Mouse (Mus musculus) CH12.LX (cell line): Measurements from ENCODE around the gene Olfr716. TPM values are rescaled to one million over a fixed set of nuclear protein-coding genes. Genes with fewer than 3 reads are reported as not detected.
A peak's percentile ranks its signal among the peaks of the same experiment; 100 is the strongest.

Experiments used
- DNase-seq: peaks from one replicate; pipeline ENCODE4 v3.0.0-alpha.2; 2013; ENCODE audit errors: extremely low read depth
- H3K27ac ChIP-seq: 2 replicates; pipeline ENCODE4 v1.5.1; 2012; ENCODE audit warnings: low read depth, mild to moderate bottlenecking, control low read depth, moderate library complexity; ENCODE audit not compliant: insufficient read depth
- H3K27me3 ChIP-seq: replicated peaks from 2 replicates; pipeline ENCODE3; 2012; ENCODE audit warnings: inconsistent platforms
- H3K36me3 ChIP-seq, 2 experiments: replicated peaks in 1 of 2; 2 replicates each; pipeline versions ENCODE3 to v1.6.1; 2012; ENCODE audit warnings: inconsistent platforms in 1 of 2, low read length in 1 of 2, mild to moderate bottlenecking in 1 of 2, mixed read lengths in 1 of 2, moderate library complexity in 1 of 2; ENCODE audit not compliant: control insufficient read depth in 1 of 2, insufficient read depth in 1 of 2
- H3K4me1 ChIP-seq, 2 experiments: 2 replicates each; pipeline ENCODE4 v1.6.1; 2012; ENCODE audit warnings: inconsistent platforms in 1 of 2, moderate library complexity in 1 of 2; ENCODE audit not compliant: insufficient read depth in 2 of 2, control insufficient read depth in 1 of 2
- H3K4me2 ChIP-seq: 2 replicates; pipeline ENCODE4 v1.6.1; 2012; ENCODE audit warnings: low read depth, mild to moderate bottlenecking, control low read depth; ENCODE audit not compliant: poor library complexity, insufficient read depth, severe bottlenecking
- H3K4me3 ChIP-seq, 3 experiments: fragments of 150-350 bp in 1 of 3; sonication (generic) in 1 of 3; replicated peaks in 1 of 3; 2 replicates each; pipeline versions ENCODE3 to v1.5.1; 2011 to 2012; ENCODE audit warnings: low read depth in 2 of 3, low read length in 2 of 3, mild to moderate bottlenecking in 2 of 3, moderate library complexity in 2 of 3, control low read depth in 1 of 3, improper control_type of control experiment in 1 of 3, inconsistent platforms in 1 of 3, mixed read lengths in 1 of 3; ENCODE audit not compliant: poor library complexity in 1 of 3
- H3K79me2 ChIP-seq: replicated peaks from 2 replicates; pipeline ENCODE4 v1.6.1; 2012; ENCODE audit warnings: mild to moderate bottlenecking, moderate library complexity; ENCODE audit not compliant: control insufficient read depth, poor library complexity, insufficient read depth, severe bottlenecking; ENCODE audit errors: extremely low read depth
- H3K9ac ChIP-seq: 2 replicates; pipeline ENCODE4 v1.6.1; 2012; ENCODE audit warnings: low read depth, mild to moderate bottlenecking, control low read depth, moderate library complexity; ENCODE audit not compliant: insufficient read depth
- H3K9me3 ChIP-seq: replicated peaks from 2 replicates; pipeline ENCODE3; 2012; ENCODE audit warnings: low read length, inconsistent platforms, mixed read lengths
- CTCF ChIP-seq, 2 experiments: IDR thresholded peaks in 1 of 2; conservative IDR thresholded peaks in 1 of 2; 2 replicates each; pipeline ENCODE4 v1.5.1; 2011 to 2012; ENCODE audit warnings: low read depth in 2 of 2, low read length in 2 of 2, improper control_type of control experiment in 1 of 2, inconsistent platforms in 1 of 2, mild to moderate bottlenecking in 1 of 2, moderate library complexity in 1 of 2
- IRF4 ChIP-seq: IDR thresholded peaks from 2 replicates; pipeline ENCODE4 v1.6.1; 2014; ENCODE audit warnings: low read depth, mild to moderate bottlenecking, inconsistent platforms, low read length, improper control_type of control experiment
- MAX ChIP-seq: IDR thresholded peaks from 2 replicates; pipeline ENCODE4 v1.6.1; 2011; ENCODE audit warnings: low read length, improper control_type of control experiment
- RAD21 ChIP-seq: IDR thresholded peaks from 2 replicates; pipeline ENCODE4 v1.6.1; 2011; ENCODE audit warnings: low read depth, mild to moderate bottlenecking, low read length, improper control_type of control experiment, moderate library complexity
- TCF12 ChIP-seq: IDR thresholded peaks from 2 replicates; pipeline ENCODE4 v1.6.1; 2014; ENCODE audit warnings: low read depth, mild to moderate bottlenecking, inconsistent platforms, low read length, improper control_type of control experiment
- dilution Hi-C: fragments of 300-500 bp; cut with MboI; formaldehyde crosslinking; loops from 2 replicates; pipeline ENCODE4 v1.14.3; 2020; ENCODE audit warnings: low sequenced_read_pairs; ENCODE audit not compliant: extremely low pct_unique_long_range_greater_than_20kb, extremely low pct_ligation_motif_present
- in situ Hi-C: fragments of 300-500 bp; cut with MboI; formaldehyde crosslinking; loops from 3 replicates; pipeline ENCODE4 v1.14.3; 2019; ENCODE audit warnings: low sequenced_read_pairs, low pct_ligation_motif_present, low pct_unique_long_range_greater_than_20kb, mixed read lengths
- polyA plus RNA-seq: library from polyadenylated mRNA; unstranded; fragments of >175 nt; gene quantifications from 2 replicates; pipeline ENCODE4 v1.2.1, GENCODE M21; 2012; ENCODE audit warnings: low read depth; ENCODE audit not compliant: insufficient read length
- total RNA-seq, 2 experiments: library from RNA; depleted of rRNA; stranded (reverse); fragments of 300-350 nt in 1 of 2; fragments of >200 nt in 1 of 2; gene quantifications; 2 replicates each; pipeline ENCODE4 v1.2.3; 2012 to 2014

The Olfr716 gene
- total and polyA plus RNA-seq, 3 experiments: not detected

DNA sequence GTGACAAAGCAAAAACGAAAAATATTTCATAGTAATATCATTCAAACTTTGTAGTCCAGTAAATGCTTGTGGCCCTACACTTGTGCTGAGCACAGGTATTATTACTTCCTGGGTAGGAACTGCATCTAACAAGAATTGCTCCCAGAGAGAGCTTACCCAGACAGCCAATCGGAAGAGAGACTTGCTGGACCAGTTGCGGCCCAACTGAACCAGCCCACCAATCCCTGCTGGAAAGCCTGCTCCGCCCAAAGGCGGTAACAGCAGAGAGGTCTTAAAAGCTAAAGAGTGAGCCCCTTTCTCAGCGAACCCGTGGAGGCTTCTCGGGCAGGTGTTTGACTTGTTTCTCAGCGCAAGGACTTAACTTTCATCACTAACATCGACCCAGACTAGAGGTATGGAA lies 28.6 kb downstream of the Olfr716 start, which contains the start of gene Nlrp14:
Gene Nlrp14, plus strand, starts transcription at position 301 of the 400 bp plus-strand sequence.
- H3K27ac ChIP-seq: no peak within 1 kb of the TSS
- no peaks in the 10 kb centered on the region for H3K36me3 ChIP-seq
- H3K9me3 ChIP-seq: no peaks in the 10 kb centered on the region
- TF ChIP-seq MAX: no peak
- no peak for TF ChIP-seq CTCF (conservative IDR thresholded peaks at IDR 0.05 in 1 of 2, IDR thresholded peaks at IDR 0.05 in 1 of 2; ENCODE audit: low read depth in 2 of 2, low read length in 2 of 2)
- no peak for TF ChIP-seq TCF12
- peaks cover 4% of the 10 kb centered on the region for H3K27me3 ChIP-seq
- dilution Hi-C loops (no loop called here), in situ Hi-C loops (no loop called here)
- H3K4me2 ChIP-seq: no peak within 1 kb of the TSS
- no peak within 1 kb of the TSS for H3K9ac ChIP-seq
- no peak within 1 kb of the TSS for H3K4me3 ChIP-seq
- no peaks in the 10 kb centered on the region for H3K79me2 ChIP-seq
- no peak for DNase-seq
- H3K4me1 ChIP-seq: no peaks in the 10 kb centered on the region

DNA sequence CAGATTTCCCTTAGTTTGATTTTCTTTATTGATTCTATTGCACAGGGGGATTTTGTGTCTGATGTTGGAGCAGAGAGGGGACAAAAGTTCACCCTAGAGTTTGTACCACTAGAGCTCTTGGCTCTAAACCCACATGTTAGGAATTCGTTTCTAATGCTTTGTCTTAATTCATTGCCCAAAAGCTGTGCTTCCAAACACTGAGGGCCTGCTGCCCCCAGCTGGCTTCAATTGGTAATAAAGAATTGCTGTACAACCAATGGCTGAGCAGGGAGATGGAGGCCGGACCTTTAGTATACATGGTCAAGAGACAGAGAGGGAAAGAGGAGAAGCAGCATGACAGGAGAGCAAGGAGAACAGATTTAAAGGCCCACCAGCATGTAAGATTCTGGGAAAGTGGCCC lies 42.3 kb downstream of the Olfr716 start:
- TF ChIP-seq RAD21 (peak; percentile 60), CTCF (conservative IDR thresholded peaks at IDR 0.05 in 1 of 2, IDR thresholded peaks at IDR 0.05 in 1 of 2; ENCODE audit: low read depth in 2 of 2, low read length in 2 of 2) (peak in 1 of 2 experiments; percentile 59; a peak in 2 of 4 replicates), IRF4 (no peak)
- Histone ChIP-seq H3K9me3 (no peaks in the 10 kb centered on the region), H3K9ac (no peak overlapping the region), H3K27me3 (no peaks in the 10 kb centered on the region), H3K36me3 (no peaks in the 10 kb centered on the region), H3K4me3 (no peak overlapping the region), H3K4me2 (no peak overlapping the region), H3K79me2 (no peaks in the 10 kb centered on the region), H3K27ac (no peak overlapping the region), H3K4me1 (no peaks in the 10 kb centered on the region)
- in situ Hi-C loops (no loop called here), dilution Hi-C loops (no loop called here)
- DNase-seq: peak; percentile 11

Other genes starting within 250 kb of the Olfr716 start
- gene Olfr707, start 237.1 kb upstream of the Olfr716 start, total RNA-seq (2012; rRNA removed): not detected in 2 replicates
- gene Olfr707, start 237.1 kb upstream of the Olfr716 start, total RNA-seq (2014; rRNA removed): not detected in 2 replicates
- not detected in 2 replicates for gene Olfr707, start 237.1 kb upstream of the Olfr716 start, polyA plus RNA-seq
- not detected in 2 replicates for gene Olfr1532-ps1, start 230.3 kb upstream of the Olfr716 start, total RNA-seq (2012; rRNA removed)
- gene Olfr1532-ps1, start 230.3 kb upstream of the Olfr716 start, total RNA-seq (2014; rRNA removed): not detected in 2 replicates
- gene Olfr1532-ps1, start 230.3 kb upstream of the Olfr716 start, polyA plus RNA-seq: not detected in 2 replicates
- not detected in 2 replicates for gene Olfr709-ps1, start 206.1 kb upstream of the Olfr716 start, total RNA-seq (2012; rRNA removed)
- not detected in 2 replicates for gene Olfr709-ps1, start 206.1 kb upstream of the Olfr716 start, total RNA-seq (2014; rRNA removed)
- gene Olfr709-ps1, start 206.1 kb upstream of the Olfr716 start, polyA plus RNA-seq: not detected in 2 replicates
- gene Olfr710, start 190.0 kb upstream of the Olfr716 start, total RNA-seq (2012; rRNA removed): not detected in 2 replicates
- gene Olfr710, start 190.0 kb upstream of the Olfr716 start, total RNA-seq (2014; rRNA removed): not detected in 2 replicates
- gene Olfr710, start 190.0 kb upstream of the Olfr716 start, polyA plus RNA-seq: not detected in 2 replicates
- not detected in 2 replicates for gene Olfr6, start 174.4 kb upstream of the Olfr716 start, total RNA-seq (2012; rRNA removed)
- not detected in 2 replicates for gene Olfr6, start 174.4 kb upstream of the Olfr716 start, total RNA-seq (2014; rRNA removed)
- gene Olfr6, start 174.4 kb upstream of the Olfr716 start, polyA plus RNA-seq: not detected in 2 replicates
- gene Olfr711, start 162.9 kb upstream of the Olfr716 start, total RNA-seq (2012; rRNA removed): not detected in 2 replicates
- not detected in 2 replicates for gene Olfr711, start 162.9 kb upstream of the Olfr716 start, total RNA-seq (2014; rRNA removed)
- gene Olfr711, start 162.9 kb upstream of the Olfr716 start, polyA plus RNA-seq: not detected in 2 replicates
- gene Olfr2, start 132.3 kb upstream of the Olfr716 start, total RNA-seq (2012; rRNA removed): not detected in 2 replicates
- not detected in 2 replicates for gene Olfr2, start 132.3 kb upstream of the Olfr716 start, total RNA-seq (2014; rRNA removed)
- not detected in 2 replicates for gene Olfr2, start 132.3 kb upstream of the Olfr716 start, polyA plus RNA-seq
- gene Olfr713, start 107.2 kb upstream of the Olfr716 start, total RNA-seq (2012; rRNA removed): not detected in 2 replicates
- gene Olfr713, start 107.2 kb upstream of the Olfr716 start, total RNA-seq (2014; rRNA removed): not detected in 2 replicates
- not detected in 2 replicates for gene Olfr713, start 107.2 kb upstream of the Olfr716 start, polyA plus RNA-seq
- gene Olfr714, start 67.3 kb upstream of the Olfr716 start, total RNA-seq (2012; rRNA removed): not detected in 2 replicates
- not detected in 2 replicates for gene Olfr714, start 67.3 kb upstream of the Olfr716 start, total RNA-seq (2014; rRNA removed)
- not detected in 2 replicates for gene Olfr714, start 67.3 kb upstream of the Olfr716 start, polyA plus RNA-seq
- gene Olfr17, start 45.1 kb upstream of the Olfr716 start, total RNA-seq (2012; rRNA removed): not detected in 2 replicates
- gene Olfr17, start 45.1 kb upstream of the Olfr716 start, total RNA-seq (2014; rRNA removed): not detected in 2 replicates
- not detected in 2 replicates for gene Olfr17, start 45.1 kb upstream of the Olfr716 start, polyA plus RNA-seq
- not detected in 2 replicates for gene Olfr715b, start 28.0 kb upstream of the Olfr716 start, total RNA-seq (2012; rRNA removed)
- gene Olfr715b, start 28.0 kb upstream of the Olfr716 start, total RNA-seq (2014; rRNA removed): not detected in 2 replicates
- not detected in 2 replicates for gene Olfr715b, start 28.0 kb upstream of the Olfr716 start, polyA plus RNA-seq
- gene Olfr715, start 7.2 kb upstream of the Olfr716 start, total RNA-seq (2012; rRNA removed): not detected in 2 replicates
- gene Olfr715, start 7.2 kb upstream of the Olfr716 start, total RNA-seq (2014; rRNA removed): not detected in 2 replicates
- gene Olfr715, start 7.2 kb upstream of the Olfr716 start, polyA plus RNA-seq: not detected in 2 replicates
- gene Nlrp14, start 28.7 kb downstream of the Olfr716 start, total RNA-seq (2012; rRNA removed): not detected in 2 replicates
- not detected in 2 replicates for gene Nlrp14, start 28.7 kb downstream of the Olfr716 start, total RNA-seq (2014; rRNA removed)
- not detected in 2 replicates for gene Nlrp14, start 28.7 kb downstream of the Olfr716 start, polyA plus RNA-seq
- gene Rbmxl2, start 71.1 kb downstream of the Olfr716 start, total RNA-seq (2012; rRNA removed): not detected in 2 replicates
- gene Rbmxl2, start 71.1 kb downstream of the Olfr716 start, total RNA-seq (2014; rRNA removed): not detected in 2 replicates
- gene Rbmxl2, start 71.1 kb downstream of the Olfr716 start, polyA plus RNA-seq: not detected in 2 replicates
- gene Syt9, start 232.4 kb downstream of the Olfr716 start, total RNA-seq (2012; rRNA removed): not detected in 2 replicates
- not detected in 2 replicates for gene Syt9, start 232.4 kb downstream of the Olfr716 start, total RNA-seq (2014; rRNA removed)
- gene Syt9, start 232.4 kb downstream of the Olfr716 start, polyA plus RNA-seq: not detected in 2 replicates